Mouse (Mus musculus) E14TG2a.4 (cell line): ENCODE measurements around the gene Zmym2.

ENCODE experiments used
- CTCF ChIP-seq: conservative IDR thresholded peaks from 2 replicates; pipeline ENCODE4 v1.5.1; 2014; ENCODE audit warnings: low read length
- NANOG ChIP-seq: IDR thresholded peaks from 2 replicates; pipeline ENCODE4 v1.6.1; 2014; ENCODE audit warnings: borderline replicate concordance, low read length, mixed read lengths
- POU5F1 ChIP-seq: IDR thresholded peaks from 2 replicates; pipeline ENCODE4 v1.6.1; 2014; ENCODE audit warnings: low read length, borderline replicate concordance

DNA sequence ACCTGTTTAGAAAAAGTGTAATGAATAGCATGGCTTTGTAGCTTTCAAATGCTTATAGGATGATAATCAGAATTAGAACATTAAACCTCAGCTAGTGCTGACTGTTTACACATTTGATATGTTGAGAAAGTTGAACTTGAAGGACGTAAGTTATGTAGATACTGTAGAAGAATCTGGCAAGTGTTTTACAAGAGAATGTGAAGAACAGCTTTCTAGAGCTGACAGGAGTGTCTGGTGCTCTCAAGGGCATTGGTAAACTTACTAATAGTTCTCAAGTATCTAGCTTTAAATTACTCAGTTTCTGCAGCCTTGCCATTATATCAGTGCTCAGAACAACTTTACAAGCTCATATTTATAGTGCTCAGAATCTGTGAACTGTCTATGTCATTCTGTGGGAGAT, 53.5 kb downstream of the Zmym2 start:
- TF ChIP-seq CTCF (no peak), NANOG (no peak), POU5F1 (no peak)
